Comparison of ENCODE assay signal across 8 mouse cellular contexts in the genomic region with DNA sequence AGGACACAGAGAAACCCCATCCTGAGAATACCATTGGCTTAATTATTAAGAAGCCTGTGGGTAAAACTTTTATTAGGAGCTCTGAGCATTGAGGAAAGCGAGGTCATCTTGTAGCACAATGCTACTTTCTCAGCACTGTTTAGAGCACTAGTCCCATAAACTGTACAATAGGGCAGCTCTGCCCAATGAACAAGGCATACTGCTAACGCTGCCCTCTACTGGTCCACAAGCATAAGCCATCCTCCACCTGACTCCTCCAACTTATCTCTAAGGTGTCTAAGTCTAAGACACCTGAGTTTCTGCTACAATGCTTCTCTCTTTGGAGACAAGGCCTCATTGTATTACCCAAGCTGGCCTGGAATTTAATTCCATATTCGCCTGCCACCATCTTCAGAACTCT. TPM values are rescaled to one million over a fixed set of nuclear protein-coding genes. Genes with fewer than 3 reads are reported as not detected.
A peak's percentile ranks its signal among the peaks of the same experiment; 100 is the strongest.
DNase-seq lines count a peak whose midpoint lies in the region; ATAC-seq and TF ChIP-seq lines count a peak whose summit lies in the region.
"Had no signal": no experiment of that assay in that cellular context is flagged by ENCODE, and none has a peak within 500 bp of the region (broad histone marks: within the 10 kb centered on the region; RNA-seq: fewer than 3 reads in every experiment).

No protein-coding gene starts in this region.

- no peaks in the 10 kb centered on the region for H3K4me1 ChIP-seq in midbrain, embryonic 13.5 days (replicated peaks)

- no peak overlapping the region for H3K9ac ChIP-seq in midbrain, embryonic 13.5 days (replicated peaks)

- no peak overlapping the region for H3K27ac ChIP-seq in left cerebral cortex, adult 2 months
- H3K27ac ChIP-seq in midbrain, embryonic 13.5 days = no peak overlapping the region

- H3K27me3 ChIP-seq in midbrain, embryonic 13.5 days = no peaks in the 10 kb centered on the region

- no peak overlapping the region for H3K4me3 ChIP-seq in left cerebral cortex, adult 2 months
- no peak overlapping the region for H3K4me3 ChIP-seq in midbrain, embryonic 13.5 days (replicated peaks)
- H3K4me3 ChIP-seq: erythroblast, embryonic 14.5 days had no signal

- H3K9me3 ChIP-seq in midbrain, embryonic 13.5 days = no peaks in the 10 kb centered on the region

- peaks cover 82% of the 10 kb centered on the region for H3K36me3 ChIP-seq in midbrain, embryonic 13.5 days

- TF ChIP-seq CTCF in left cerebral cortex, adult 2 months (IDR thresholded peaks at IDR 0.05) = peak; percentile 72

- 77% methylated on average over 3 of the region's 3 CpGs for WGBS in midbrain, embryonic 13.5 days

- no peak for DNase-seq in left cerebral cortex, adult 2 months (ENCODE audit: extremely low spot score in 1 of 2, low spot score in 2 of 2)
- DNase-seq in left cerebral cortex, postnatal 4 days = no peak
- peak; percentile 61 for DNase-seq in R1 (ENCODE audit: low read depth, low spot score)
- DNase-seq in natural killer cell, adult 2 months (ENCODE audit: low spot score in 2 of 2) = peak; percentile 28 to 48
- no peak for DNase-seq in adrenal gland, adult 8-10 months

- H3K4me2 ChIP-seq in midbrain, embryonic 13.5 days (replicated peaks) = no peak overlapping the region

- intact Hi-C loops in left cerebral cortex, adult 2 months (cut with DNase I) = loop anchor here (2.0 kb wide), 1 partner anchor 440 kb away; no protein-coding TSS in a partner anchor
- intact Hi-C loops in left cerebral cortex, postnatal 4 days (cut with DNase I) = no loop called here

- peak; percentile 49 to 64; a peak in 3 of 4 replicates for ATAC-seq in hematopoietic stem cell, adult 5-6 weeks (replicated peaks in 1 of 2; ENCODE audit: insufficient read depth in 1 of 2, low FRiP score in 2 of 2, low TSS enrichment in 1 of 2, low read depth in 1 of 2, poor library complexity in 2 of 2, severe bottlenecking in 2 of 2)
- ATAC-seq in midbrain, embryonic 13.5 days = no peak

RNA-seq across cellular contexts. Expression of a gene that starts 9.7 kb away (rescaled TPM):
- 100 to 1,000 TPM; 134 to 140 TPM for total RNA-seq in left cerebral cortex, adult 2 months (2021)
- total RNA-seq in left cerebral cortex, postnatal 4 days (2021) = 100 to 1,000 TPM; 111 TPM
- total RNA-seq in hematopoietic stem cell, adult 5-6 weeks (2017) = 68.1 and 72.0 TPM in 2 replicates
- total RNA-seq in adrenal gland, adult 8-10 months (2022) = 100 to 1,000 TPM in 1 of 4 experiments, 10 to 100 TPM in 3; 69.9 to 108 (median 89.8) TPM
- 38.7 and 40.8 TPM in 2 replicates for polyA plus RNA-seq in midbrain, embryonic 13.5 days (2015; fragmentation: Nextera tagmentation; extraction: Ambion mirVana)

RNA-seq across cellular contexts. Expression of a gene that starts 17.2 kb away (rescaled TPM):
- 10 to 100 TPM; 11.6 to 15.7 TPM for total RNA-seq in left cerebral cortex, adult 2 months (2021)
- 10 to 100 TPM; 16.2 to 17.8 TPM for total RNA-seq in left cerebral cortex, postnatal 4 days (2021)
- total RNA-seq in hematopoietic stem cell, adult 5-6 weeks (2017) = 0.60 and 8.4 TPM in 2 replicates
- 10 to 100 TPM; 16.5 to 22.1 (median 18.8) TPM for total RNA-seq in adrenal gland, adult 8-10 months (2022)
- 24.3 and 29.6 TPM in 2 replicates for polyA plus RNA-seq in midbrain, embryonic 13.5 days (2015; fragmentation: Nextera tagmentation; extraction: Ambion mirVana)

RNA-seq across cellular contexts. Expression of a gene that starts 26.5 kb away (rescaled TPM):
- total RNA-seq in left cerebral cortex, adult 2 months (2021) = 10 to 100 TPM; 21.7 to 22.0 TPM
- 10 to 100 TPM; 40.0 to 43.8 TPM for total RNA-seq in left cerebral cortex, postnatal 4 days (2021)
- 2.1 and 2.7 TPM in 2 replicates for total RNA-seq in hematopoietic stem cell, adult 5-6 weeks (2017)
- total RNA-seq in adrenal gland, adult 8-10 months (2022) = 10 to 100 TPM in 3 of 4 experiments, 1 to 10 TPM in 1; 6.0 to 21.4 (median 15.3) TPM
- polyA plus RNA-seq in midbrain, embryonic 13.5 days (2015; fragmentation: Nextera tagmentation; extraction: Ambion mirVana) = 25.5 and 26.9 TPM in 2 replicates
- polyA plus RNA-seq: erythroblast, embryonic 14.5 days had no signal

RNA-seq across cellular contexts. Expression of a gene that starts 31.9 kb away (rescaled TPM):
- total RNA-seq in left cerebral cortex, adult 2 months (2021) = 1 to 10 TPM; 6.3 to 6.7 TPM
- total RNA-seq in left cerebral cortex, postnatal 4 days (2021) = 10 to 100 TPM in 1 of 2 experiments, 1 to 10 TPM in 1; 9.7 to 10.7 TPM
- total RNA-seq in hematopoietic stem cell, adult 5-6 weeks (2017) = 18.2 and 24.1 TPM in 2 replicates
- 10 to 100 TPM; 37.5 to 44.0 (median 40.7) TPM for total RNA-seq in adrenal gland, adult 8-10 months (2022)
- polyA plus RNA-seq in midbrain, embryonic 13.5 days (2015; fragmentation: Nextera tagmentation; extraction: Ambion mirVana) = 9.4 and 10.1 TPM in 2 replicates

RNA-seq across cellular contexts. Expression of a gene that starts 32.0 kb away (rescaled TPM):
- total RNA-seq in left cerebral cortex, adult 2 months (2021) = 10 to 100 TPM; 42.1 to 43.3 TPM
- total RNA-seq in left cerebral cortex, postnatal 4 days (2021) = 10 to 100 TPM; 45.0 to 46.3 TPM
- 52.8 and 57.3 TPM in 2 replicates for total RNA-seq in hematopoietic stem cell, adult 5-6 weeks (2017)
- 10 to 100 TPM; 70.8 to 95.4 (median 74.0) TPM for total RNA-seq in adrenal gland, adult 8-10 months (2022)
- 46.4 and 46.8 TPM in 2 replicates for polyA plus RNA-seq in midbrain, embryonic 13.5 days (2015; fragmentation: Nextera tagmentation; extraction: Ambion mirVana)

Comparison
In these comparisons a context has a peak if more than half of its experiments do, and no peak if none do; other contexts are left out.
1. DNase-seq: peak in R1 (single experiment) and natural killer cell, adult 2 months (2 of 2); none in left cerebral cortex, adult 2 months (0 of 2), left cerebral cortex, postnatal 4 days (single experiment) and adrenal gland, adult 8-10 months (single experiment).